Mouse (Mus musculus) cerebellum, adult 9-11 months (tissue): ENCODE measurements around the gene Nmnat2.
A peak's percentile ranks its signal among the peaks of the same experiment; 100 is the strongest.

ENCODE experiments used
- DNase-seq: peaks from one replicate; pipeline ENCODE4 v3.0.0; 2022

Gene Nmnat2

DNA sequence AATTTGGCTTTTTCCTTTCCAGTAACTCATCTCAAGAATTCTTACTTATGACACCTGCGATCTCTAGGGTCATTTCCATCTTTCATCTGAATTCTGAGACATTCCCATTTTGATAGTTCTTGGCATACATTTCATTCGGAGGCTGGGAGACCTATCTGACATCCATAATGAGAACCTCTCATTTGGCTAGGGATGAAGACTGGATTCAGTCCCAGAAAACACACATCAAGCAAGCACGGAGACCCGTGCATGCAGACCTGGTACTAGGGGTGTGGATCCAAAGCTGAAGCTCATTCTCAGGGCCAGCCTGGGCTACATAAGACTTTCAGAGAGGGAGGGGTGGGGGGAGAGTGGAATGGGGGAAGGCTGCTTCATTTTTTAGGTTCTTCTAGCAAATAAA, 68.2 kb downstream of the Nmnat2 start:
- DNase-seq: no peak

DNA sequence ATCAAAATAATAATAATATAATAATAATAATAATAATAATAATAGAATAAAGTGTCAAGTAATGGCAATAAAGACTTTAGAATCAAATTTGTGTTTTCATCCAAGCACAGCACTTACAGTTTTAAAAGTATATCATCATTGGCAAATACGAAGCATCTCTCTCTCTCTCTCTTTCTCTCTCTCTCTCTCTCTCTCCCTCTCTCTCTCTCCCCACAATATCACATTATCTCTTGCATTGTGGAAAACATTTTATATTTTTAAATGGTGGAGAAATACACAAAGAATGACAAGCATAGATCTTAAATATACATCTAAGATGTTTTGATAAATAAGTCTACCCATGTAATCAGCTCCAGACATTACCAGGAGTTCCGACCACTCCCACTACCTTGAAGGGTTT, 69.1 kb downstream of the Nmnat2 start:
- no peak for DNase-seq

DNA sequence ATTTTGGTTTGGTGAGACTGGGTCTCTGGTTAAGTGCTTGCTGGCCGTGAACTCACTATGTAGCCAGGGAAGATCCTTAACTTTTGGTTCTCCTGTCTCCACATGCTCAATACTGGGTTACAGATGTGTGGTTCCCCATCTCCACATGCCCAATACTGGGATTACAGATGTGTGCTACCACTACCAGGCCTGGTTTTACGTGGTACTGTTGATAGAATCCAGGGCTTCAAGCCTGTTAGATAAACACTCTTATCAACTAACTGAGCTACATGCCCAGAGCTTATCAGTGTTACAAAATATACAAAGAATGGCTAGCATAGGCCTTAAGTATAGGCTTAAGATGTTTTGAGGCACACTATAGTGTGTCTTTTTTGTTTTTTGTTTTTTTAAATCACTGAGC, 69.7 kb downstream of the Nmnat2 start:
- DNase-seq: no peak

DNA sequence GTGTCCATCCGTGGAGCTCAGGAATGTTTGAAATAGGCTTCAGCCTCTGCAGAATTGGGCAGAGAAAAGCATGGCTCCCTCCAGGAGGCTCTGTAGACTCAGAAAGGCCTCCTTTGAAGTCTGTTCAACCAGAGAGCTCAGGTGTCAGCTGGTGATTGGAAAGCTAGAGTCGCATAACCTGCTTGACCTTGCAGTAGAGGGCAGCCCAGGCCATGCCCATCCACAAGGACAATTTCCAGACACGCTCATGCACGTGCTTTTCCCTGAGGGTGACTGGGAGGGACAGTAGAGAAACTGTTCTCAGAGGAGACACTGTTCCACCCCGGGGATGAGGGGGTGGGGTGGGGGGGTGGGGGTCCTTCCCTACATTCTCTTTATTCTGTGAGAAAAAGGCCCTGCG, 76.6 kb downstream of the Nmnat2 start:
- DNase-seq: no peak

DNA sequence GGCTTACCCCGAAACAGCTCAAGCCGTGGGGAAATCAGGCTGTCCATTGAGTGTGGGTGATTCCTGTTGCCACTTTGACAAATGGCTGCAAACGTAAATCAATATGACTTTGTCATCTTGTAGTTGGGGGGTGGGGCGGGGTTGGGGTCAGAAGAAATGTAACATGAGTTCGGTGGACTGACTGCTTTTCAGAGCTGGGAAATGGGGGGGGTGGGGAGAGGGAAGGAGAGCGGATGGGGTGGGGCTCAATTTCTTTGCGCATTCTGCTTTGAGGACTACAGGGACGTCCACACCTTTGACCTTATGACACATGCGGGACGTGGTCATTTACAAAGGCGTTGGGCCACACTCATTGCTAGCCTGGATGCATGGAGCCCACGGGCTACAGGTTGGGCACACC, 77.2 kb downstream of the Nmnat2 start:
- no peak for DNase-seq

DNA sequence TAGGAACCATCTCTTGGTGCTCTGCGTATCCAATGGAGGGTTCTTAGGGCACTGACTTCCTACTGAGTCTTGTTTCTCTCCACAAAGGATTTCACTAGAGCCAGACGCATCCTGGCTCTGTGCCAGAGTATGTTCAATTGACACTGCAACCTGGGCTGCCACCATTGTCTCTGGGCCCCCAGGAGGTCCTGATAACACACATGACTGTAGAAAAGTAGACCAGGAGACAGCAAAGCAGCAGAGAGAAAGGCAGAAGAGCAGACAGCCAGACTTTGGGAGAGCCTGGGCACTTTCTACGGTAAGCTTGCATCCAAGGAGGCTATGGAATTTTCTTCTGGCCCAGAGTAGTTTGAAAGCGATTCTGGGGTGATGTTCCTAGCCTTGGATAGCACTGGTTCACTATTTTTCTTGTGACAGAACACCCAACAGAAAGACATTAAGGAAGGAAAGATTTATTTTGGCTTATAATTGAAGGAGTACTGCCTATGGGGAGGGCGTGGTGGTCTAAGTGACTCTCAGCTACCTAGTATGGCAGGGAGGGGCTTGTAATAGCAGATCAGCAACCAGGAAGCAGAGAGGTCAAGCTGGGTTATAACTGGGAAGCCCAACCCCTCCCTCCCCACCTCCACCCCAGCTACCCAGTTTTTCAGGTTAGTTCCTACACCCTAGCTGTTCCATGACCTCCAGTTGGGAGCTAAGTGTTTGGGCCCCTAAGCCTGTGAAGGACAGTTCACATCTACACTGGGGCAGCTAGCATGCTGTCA, 78.5 kb downstream of the Nmnat2 start:
- peak; percentile 34 for DNase-seq

DNA sequence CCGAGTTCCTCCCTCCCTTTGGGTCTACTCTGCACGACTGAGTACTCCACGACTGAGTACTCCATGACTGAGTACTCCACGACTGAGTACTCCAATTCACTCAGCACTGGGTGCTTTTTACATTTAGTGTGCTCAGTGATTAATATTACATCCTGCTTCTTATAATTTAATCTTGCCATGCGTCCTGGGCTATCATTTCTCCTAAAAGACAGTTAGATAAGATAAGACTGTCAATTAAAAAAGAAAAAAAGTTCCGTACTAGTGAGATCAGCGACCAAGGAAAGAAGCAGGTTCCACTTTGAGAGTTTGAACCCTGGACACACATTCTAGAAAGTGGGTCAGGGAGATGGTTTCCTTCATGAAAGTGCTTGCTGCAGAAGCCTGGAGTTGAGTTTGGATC, 79.3 kb downstream of the Nmnat2 start:
- DNase-seq: no peak

DNA sequence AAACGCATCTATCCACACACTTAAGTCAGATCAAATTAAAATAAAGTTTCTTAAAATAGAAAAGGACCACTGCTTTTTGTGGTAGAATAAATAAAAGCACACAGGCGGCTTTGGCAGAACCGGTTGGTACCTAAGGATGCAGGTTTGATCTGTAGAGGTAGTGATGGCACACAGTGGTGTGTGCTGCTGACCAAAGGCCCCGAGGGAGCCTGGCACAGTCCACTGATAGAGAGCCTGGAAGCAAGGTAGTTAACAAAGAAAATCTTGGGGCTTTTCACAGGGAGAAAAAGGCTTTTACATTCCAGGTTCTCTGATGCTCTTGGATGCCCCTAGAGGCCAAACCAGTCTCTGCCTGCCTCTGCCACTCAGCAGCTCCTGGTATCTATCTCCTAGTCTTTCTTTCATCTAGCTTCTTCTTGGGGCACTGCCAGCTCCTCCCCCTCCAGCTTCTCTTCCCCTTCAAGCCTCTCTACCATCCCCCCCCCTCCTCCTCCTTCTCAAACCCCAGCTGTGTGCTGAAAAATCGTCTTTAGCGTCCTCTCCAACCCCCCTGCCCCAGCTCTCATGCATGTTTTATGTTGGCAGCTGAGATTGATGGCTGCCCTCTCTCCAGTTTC, 80.6 kb downstream of the Nmnat2 start:
- peak; percentile 78 for DNase-seq

DNA sequence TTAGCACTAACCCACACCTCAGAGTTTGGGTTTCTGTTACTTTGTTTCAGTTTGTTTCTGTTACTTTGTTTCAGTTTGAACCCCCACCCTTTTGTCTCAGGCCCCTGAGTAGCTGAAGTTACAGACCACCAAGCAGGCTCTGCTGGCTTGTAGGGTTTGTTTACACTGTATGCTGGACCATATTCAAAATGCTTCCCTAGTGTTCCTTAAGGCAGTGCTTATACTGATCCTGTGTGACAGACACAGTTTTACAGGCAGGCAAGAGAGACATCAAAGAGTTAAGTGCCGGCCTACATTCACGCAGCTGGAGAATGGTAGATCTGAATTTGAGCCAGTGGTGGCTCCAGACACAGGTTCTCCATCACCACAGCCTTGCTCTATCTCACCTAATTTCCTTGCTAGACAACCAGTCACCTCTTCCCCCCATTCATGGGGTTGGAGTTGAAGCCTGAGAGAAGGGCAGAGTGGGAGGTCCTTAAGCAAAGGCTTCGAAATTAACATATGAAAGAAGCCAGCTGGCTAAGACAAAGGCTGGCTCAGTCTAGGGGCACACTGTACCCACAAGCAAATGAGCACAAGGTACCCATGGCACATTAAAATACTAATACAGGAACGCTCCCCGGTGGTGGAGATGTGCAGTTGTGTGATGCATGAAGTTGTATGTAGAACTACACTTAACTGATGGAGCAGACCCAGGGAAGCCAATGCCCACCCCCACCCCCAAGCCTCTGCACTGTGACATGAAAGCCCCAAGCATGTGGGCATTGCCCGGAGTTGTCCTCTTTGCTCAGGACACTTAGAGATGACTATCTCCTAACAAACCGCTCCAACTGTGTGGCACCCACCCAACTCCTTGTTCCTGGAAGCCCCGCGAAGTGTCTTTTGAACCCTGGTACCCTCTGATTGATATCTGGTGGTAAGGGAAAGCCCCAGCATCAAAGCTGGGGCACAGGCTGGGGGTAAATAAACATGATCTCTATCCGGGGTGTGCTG, 82.9 kb downstream of the Nmnat2 start:
- peak; percentile 31 for DNase-seq

DNA sequence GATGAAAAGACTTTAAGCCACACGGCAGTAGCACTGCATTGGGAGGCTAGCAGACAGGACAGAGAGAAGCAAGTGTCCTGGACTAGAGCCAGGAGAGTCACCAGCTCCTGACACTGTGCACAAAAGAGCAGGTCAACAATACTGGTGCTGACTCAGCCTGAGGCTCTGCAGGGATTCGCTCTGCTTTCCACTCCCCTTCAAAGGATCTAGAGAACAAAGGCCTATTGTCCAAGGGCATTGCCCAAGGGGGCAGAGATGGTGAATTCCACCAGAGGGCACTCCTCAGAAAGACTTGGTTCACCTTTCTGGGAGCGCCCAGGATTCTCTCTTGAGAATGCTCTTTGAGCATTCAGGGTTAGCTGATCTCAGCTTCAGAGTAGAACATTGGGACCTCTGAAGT, 85.3 kb downstream of the Nmnat2 start:
- peak; percentile 83 for DNase-seq

DNA sequence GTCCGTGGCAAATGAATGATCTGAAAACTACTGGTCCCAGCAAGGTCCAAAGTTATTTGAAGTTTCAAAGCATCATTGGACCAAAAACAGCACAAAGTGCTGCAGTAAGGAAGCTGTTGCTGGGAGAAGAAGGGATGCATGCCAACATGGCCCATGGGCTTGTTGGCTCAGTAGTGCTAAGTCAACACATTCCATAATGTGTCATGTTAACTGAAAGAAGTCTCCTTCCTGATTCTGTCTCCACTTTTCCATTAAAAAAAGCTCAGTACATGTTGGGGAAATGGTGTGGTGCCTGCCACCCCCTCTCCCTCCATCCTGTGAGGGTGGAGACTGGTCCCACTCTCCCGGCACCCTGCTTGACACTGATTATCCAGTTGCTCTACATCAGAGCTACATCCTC, 86.3 kb downstream of the Nmnat2 start:
- no peak for DNase-seq

DNA sequence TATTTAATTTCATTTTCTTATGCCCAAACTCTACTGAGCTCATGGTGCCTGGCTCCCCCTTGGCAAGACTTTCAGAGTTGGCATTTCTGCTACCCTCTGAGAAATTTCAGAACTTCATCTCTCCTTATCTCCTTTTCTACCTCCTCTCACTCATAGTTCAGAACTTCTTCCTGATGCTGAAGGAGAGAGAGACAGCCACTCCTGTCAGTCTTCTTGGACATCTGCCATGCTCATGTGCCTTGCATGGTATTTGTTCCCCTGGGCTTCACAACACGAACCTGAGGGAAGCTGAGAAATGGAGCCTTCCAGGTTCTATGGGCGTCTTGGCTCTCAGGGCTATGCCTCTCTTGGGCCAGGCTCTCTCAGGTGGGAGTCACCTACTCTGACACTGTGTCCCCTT, 87.5 kb downstream of the Nmnat2 start:
- DNase-seq: no peak

DNA sequence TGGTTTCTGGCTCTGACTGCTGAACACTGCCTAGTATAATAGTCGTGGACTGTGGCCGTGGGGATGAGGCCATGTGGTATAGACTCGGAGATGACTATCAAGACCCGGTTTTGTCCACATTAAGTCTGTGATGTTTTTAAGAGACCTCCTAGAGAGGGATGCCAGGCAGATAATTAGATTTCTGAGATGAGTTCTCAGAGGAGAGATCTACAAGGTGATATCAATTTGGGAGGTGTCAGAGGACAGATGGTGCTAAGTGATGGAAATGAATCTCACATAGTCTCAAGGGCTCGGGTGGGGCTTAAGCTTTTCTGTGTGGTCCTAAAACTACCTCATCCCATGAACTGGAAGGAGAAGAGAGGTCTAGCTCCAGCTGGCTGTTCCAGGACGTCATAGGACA, 88.5 kb downstream of the Nmnat2 start:
- DNase-seq: no peak

DNA sequence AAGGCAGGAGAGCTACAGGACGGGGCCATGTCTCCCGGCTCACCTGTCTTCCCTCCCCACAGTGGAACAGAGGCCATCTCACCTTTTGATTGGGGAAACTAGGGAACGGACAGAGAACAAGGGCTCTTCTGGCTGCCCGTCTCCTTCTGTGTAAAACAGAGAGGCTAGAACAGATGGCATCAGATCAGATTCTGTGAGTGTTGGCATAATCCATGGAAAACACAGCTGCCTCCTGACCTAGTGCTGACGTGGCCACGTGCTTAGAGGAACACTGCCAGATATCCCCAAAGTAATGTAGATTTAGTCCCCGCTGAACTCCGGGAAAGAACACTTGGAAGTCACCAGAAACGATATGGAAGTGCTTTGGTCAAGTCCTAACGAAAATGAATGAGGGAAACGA, 90.6 kb downstream of the Nmnat2 start:
- peak; percentile 87 for DNase-seq

DNA sequence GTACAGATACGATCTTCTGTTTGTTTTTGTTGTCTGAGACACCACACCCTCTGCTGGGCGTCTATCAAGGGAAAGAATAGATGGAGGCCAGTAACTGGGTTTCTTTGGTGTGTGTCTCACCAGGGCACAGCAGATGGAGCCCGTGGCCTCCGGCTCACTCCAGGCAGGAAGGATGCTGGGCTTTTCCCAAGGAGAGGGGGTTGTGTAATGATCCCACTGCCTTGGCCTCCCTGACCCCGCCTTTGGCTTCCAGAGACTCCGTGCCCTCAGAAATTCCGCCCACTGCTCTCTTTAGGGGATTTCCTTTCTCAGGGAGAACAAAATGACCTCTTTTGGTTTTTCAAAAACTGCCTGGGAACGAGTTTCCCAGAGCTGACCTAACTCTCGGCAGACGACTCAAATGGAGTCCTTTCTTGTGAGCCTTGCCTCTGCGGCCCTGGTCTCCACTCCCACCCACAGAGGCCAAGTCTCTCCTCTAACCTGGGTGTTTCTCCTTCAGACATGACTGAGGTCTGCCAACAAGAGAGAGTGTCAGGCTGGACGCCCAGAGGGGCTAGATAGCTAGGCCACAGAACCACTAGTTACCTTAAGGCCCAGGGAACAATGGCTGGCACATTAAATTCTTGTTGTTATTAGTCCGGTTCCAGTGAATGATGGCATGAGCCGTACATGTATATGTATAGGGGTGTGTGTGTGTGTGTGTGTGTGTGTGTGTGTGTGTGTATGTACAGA, 93.5 kb downstream of the Nmnat2 start:
- peak; percentile 80 for DNase-seq

DNA sequence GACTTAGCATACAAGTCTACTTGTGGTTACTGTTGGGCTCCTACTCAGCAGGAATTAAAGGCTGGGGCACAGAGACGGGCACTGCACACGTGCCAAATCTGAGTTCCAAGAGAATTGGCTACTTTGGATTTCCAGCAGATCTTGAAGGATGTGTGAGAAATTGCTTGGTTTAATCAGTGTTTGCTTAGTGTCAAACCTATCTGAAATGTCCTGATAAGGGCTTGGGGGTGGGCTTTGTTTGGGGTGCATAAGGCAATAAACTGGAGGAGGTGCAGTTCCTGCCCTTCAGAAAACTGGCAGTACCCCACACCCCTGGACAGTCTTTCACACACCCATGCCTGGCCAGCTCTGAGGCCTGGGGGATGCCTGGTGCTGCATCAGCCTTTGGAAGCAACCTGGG, 94.7 kb downstream of the Nmnat2 start:
- DNase-seq: no peak

DNA sequence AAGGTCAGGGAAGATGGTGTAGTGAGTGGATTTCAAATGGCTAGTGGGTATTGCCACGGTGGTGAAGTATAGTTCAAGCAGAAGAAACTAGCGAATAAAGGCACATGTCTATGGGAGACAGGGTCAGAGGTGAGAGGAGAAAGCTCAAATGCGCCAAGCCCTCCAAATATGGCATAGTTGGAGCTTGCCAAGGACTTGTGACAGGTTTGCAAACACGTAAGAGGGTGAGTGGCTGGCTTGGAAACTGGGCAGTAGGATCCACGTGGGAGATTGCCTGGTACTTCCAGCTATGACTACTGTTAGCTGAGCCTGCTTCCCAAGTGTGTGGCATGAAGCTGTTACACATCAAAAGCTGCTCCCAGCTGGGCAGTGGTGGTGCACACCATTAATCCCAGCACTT, 96.7 kb downstream of the Nmnat2 start:
- no peak for DNase-seq

DNA sequence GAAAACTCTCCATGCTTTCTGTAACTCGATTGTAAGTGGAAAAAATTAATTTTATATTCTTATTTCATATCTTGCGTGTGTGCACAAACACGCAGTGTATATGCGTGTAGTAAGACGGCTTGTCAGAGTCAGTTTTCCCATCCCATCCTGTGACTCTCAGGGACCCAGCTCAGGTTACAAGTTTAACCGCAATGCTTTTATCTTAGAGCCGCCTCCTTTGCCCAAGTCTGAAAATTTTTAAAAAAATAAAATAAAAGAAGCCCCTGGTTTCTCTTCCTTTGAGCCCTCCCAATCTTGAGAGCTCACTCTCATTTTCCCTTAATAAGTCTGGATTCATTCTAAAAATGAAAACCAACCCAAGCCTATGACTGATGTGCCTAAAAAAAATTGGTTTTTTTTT, 98.8 kb downstream of the Nmnat2 start:
- no peak for DNase-seq

DNA sequence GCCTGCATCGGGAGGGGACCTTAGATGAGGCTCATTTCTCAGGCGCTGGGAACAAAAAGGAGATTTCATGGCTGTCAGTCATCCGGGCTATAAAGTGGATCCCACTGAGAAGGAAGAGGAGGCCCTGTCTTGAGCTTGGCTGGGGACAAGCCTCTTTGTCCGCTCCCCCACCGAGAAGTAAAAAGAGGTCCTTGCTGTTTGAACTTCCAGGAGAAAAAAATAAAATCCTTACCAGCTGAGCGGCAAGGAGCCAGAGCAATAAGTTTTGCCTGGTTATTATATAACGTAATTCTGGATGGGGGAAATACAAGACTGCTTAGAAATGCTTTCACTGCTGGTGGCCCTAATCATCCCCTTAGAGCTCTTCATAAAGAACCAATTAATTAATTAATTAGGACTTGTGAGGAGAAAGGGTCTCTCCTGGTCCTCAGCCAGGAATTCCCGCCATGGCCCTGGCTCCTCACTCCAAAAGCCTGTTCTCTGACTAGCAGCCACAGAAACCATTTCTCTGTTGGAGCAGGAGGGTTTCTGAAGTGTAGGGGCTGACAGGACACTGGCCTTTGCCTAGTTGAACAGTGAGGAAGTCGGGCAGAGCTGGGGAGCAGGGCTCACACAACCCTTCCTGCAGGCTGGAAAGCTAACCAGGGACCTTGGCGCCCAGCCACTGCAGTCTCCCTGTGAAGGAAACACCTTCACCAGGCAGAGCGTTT, 99.5 kb downstream of the Nmnat2 start:
- DNase-seq: peak; percentile 85

DNA sequence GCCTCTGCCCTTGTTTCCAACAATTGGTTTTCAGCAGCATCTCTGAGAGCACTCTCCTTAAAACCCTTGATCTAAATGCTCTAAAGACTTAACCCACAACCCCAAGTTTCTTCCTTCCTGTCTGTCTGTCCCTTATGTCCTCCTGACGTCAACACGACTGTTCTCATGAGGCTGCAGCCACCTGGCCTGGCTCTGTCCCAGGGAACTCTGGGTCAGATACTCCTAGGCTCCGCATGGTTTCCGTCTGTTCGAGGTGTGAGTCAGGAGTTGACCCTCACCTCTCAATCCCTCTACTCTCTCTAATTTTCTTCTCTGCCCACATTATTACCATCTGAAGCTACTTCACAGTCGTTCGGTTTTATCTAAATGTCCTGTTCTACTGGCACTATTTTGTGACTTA, 103.5 kb downstream of the Nmnat2 start:
- DNase-seq: peak; percentile 73

DNA sequence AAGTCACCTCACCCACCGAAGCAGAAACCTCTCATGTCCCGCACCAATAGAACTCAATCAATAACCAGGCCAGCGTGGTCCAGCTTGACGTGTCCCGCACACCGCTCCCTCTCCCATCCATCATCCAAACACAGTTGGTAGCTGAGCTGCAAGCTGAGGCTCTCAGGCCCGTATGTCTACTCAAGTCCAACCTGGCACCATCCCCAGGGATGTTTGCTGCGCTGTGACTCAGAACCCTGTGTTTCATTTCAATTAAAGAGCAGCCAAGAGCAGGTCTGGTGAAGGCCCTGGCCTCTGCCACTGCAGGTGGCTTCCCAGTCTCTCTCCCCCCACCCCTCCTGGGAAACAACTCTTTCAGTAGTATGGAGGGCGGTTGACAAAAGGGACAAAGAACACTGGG, 104.8 kb downstream of the Nmnat2 start:
- peak; percentile 66 for DNase-seq

DNA sequence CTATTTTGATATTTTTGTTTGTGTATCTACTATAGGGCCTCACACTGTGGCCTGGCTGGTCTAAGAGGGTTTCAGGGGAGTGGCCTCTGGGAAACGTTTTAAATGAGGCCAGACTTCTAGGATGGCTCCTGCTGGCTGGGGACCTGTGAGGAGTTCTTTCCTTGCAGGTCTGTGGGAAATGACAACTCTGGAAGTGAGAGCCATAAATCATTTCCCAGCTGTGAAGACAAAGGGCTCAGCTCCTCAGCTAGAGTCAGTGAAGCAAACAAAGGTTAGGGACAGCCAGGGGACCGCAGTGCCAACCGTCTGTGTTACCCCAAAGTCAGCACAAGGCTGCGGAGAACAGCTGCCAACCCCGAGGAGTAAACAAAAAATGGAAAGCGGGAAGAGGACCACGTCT, 107.8 kb downstream of the Nmnat2 start:
- DNase-seq: no peak
